Mouse (Mus musculus) liver, embryonic 11.5 days (tissue): ENCODE data around the gene Klhl9. TPM values are rescaled to one million over a fixed set of nuclear protein-coding genes. Genes with fewer than 3 reads are reported as not detected.
"Not testable (repeated sequence)": the region's sequence is repeated elsewhere in the genome, so short reads cannot be mapped to it uniquely, and the experiment has no call there.

ENCODE experiments used
- ATAC-seq: fragments of 200-750 bp; cut with Nextera tagmentation; replicated peaks from 2 replicates; pipeline ENCODE4 v1.8.0; 2017; ENCODE audit warnings: moderate number of reproducible peaks, mild to moderate bottlenecking, moderate TSS enrichment, moderate library complexity; ENCODE audit not compliant: low FRiP score
- DNase-seq: peaks from one replicate; pipeline ENCODE4 v3.0.0-alpha.2; 2017; ENCODE audit warnings: low spot score
- H3K27ac ChIP-seq: fragments of 300-500 bp; sonication (generic); 2 replicates; pipeline ENCODE4 v1.5.1; 2014; ENCODE audit warnings: mild to moderate bottlenecking, low read depth, low read length, control low read depth
- H3K27me3 ChIP-seq: fragments of 300-500 bp; sonication (generic); replicated peaks from 2 replicates; pipeline ENCODE4 v1.6.1; 2014; ENCODE audit warnings: low read length, mixed read lengths; ENCODE audit not compliant: control insufficient read depth, insufficient read depth
- H3K36me3 ChIP-seq: fragments of 300-500 bp; sonication (generic); 2 replicates; pipeline ENCODE4 v1.6.1; 2014; ENCODE audit warnings: mild to moderate bottlenecking, low read length, moderate library complexity, mixed read lengths; ENCODE audit not compliant: control insufficient read depth, insufficient read depth
- H3K4me1 ChIP-seq: fragments of 300-500 bp; sonication (generic); replicated peaks from 2 replicates; pipeline ENCODE4 v1.6.1; 2014; ENCODE audit warnings: low read length, mixed read lengths; ENCODE audit not compliant: control insufficient read depth, insufficient read depth
- H3K4me2 ChIP-seq: fragments of 300-500 bp; sonication (generic); 2 replicates; pipeline ENCODE4 v1.6.1; 2014; ENCODE audit warnings: mild to moderate bottlenecking, control low read depth, moderate library complexity
- H3K4me3 ChIP-seq: fragments of 300-500 bp; sonication (generic); 2 replicates; pipeline ENCODE4 v1.5.1; 2014; ENCODE audit warnings: low read depth, low read length, control low read depth
- H3K9ac ChIP-seq: fragments of 300-500 bp; sonication (generic); 2 replicates; pipeline ENCODE4 v1.6.1; 2014; ENCODE audit warnings: low read depth, low read length, control low read depth
- H3K9me3 ChIP-seq: fragments of 300-500 bp; sonication (generic); 2 replicates; pipeline ENCODE4 v1.6.1; 2016; ENCODE audit warnings: low read length, inconsistent platforms, mixed read lengths; ENCODE audit not compliant: control insufficient read depth
- WGBS: fragments of 180-500 bp; shearing (Covaris S2); extraction: QIAGEN DNeasy Blood & Tissue Kit; methylation state at CpG from one replicate; pipeline ENCODE4 v1.1.7; 2014; 5-methylcytosine and 5-hydroxymethylcytosine counted together
- polyA plus RNA-seq: library from polyadenylated mRNA; unstranded; fragments of >200 nt; fragmentation: Nextera tagmentation; extraction: Ambion mirVana; gene quantifications from 2 replicates; pipeline ENCODE4 v1.2.1, GENCODE M21; 2014

The Klhl9 gene
- polyA plus RNA-seq, 1 experiment from 2014 or later = 65.1 TPM

- DNase-seq = peak; percentile 64
- not testable (repeated sequence) for H3K4me1 ChIP-seq, H3K36me3 ChIP-seq, ATAC-seq, H3K27me3 ChIP-seq, H3K9me3 ChIP-seq
- Histone ChIP-seq H3K4me2 (peak overlapping the region; percentile 75), H3K4me3 (peak overlapping the region; percentile 58), H3K27ac (peak overlapping the region; percentile 90), H3K9ac (peak overlapping the region; percentile 71)
- WGBS = 11% methylated on average over 28 of the region's 31 CpGs
Measured at GRCm38 (mm10) chr4:88756581-88757513, 34.6 kb upstream of the Klhl9 start.

- not testable (repeated sequence) for H3K4me3 ChIP-seq, H3K9me3 ChIP-seq, H3K9ac ChIP-seq, H3K27me3 ChIP-seq, H3K27ac ChIP-seq, ATAC-seq, DNase-seq, H3K4me1 ChIP-seq, H3K4me2 ChIP-seq, H3K36me3 ChIP-seq
- WGBS = 66% methylated on average over 14 of the region's 15 CpGs
Measured at GRCm38 (mm10) chr4:88754818-88755340, 32.6 kb upstream of the Klhl9 start, which contains the start of gene Gm13271. Gm13271 (plus strand) TSS chr4:88754868.

GRCm38 (mm10) chr4:88749926-88750325 lies 27.7 kb upstream of the Klhl9 start:
- H3K4me1 ChIP-seq = no peaks in the 10 kb centered on the region
- H3K9ac ChIP-seq = no peak overlapping the region
- H3K4me2 ChIP-seq = no peak overlapping the region
- no peak for ATAC-seq
- H3K36me3 ChIP-seq = no peaks in the 10 kb centered on the region
- no peaks in the 10 kb centered on the region for H3K27me3 ChIP-seq
- no peaks in the 10 kb centered on the region for H3K9me3 ChIP-seq
- H3K4me3 ChIP-seq = no peak overlapping the region
- DNase-seq = no peak
- no peak overlapping the region for H3K27ac ChIP-seq
- 60% methylated on average over 6 of the region's 6 CpGs for WGBS

GRCm38 (mm10) chr4:88744207-88744606 lies 21.9 kb upstream of the Klhl9 start:
- Histone ChIP-seq H3K9me3 (no peaks in the 10 kb centered on the region), H3K27ac (no peak overlapping the region), H3K36me3 (no peaks in the 10 kb centered on the region), H3K4me2 (no peak overlapping the region), H3K9ac (no peak overlapping the region), H3K4me1 (0 out of 2 replicates have a peak, but pooled peaks cover 2% of the 10 kb centered on the region), H3K4me3 (no peak overlapping the region), H3K27me3 (no peaks in the 10 kb centered on the region)
- WGBS = 58% methylated on average over 3 of the region's 3 CpGs
- no peak for ATAC-seq
- DNase-seq = no peak

GRCm38 (mm10) chr4:88742771-88743371 lies 20.6 kb upstream of the Klhl9 start:
- Histone ChIP-seq H3K9me3 (no peaks in the 10 kb centered on the region), H3K27ac (no peak overlapping the region), H3K27me3 (no peaks in the 10 kb centered on the region), H3K4me2 (no peak overlapping the region), H3K4me3 (no peak overlapping the region), H3K36me3 (no peaks in the 10 kb centered on the region), H3K9ac (no peak overlapping the region), H3K4me1 (0 out of 2 replicates have a peak, but pooled peaks cover 2% of the 10 kb centered on the region)
- WGBS = 70% methylated on average over 7 of the region's 7 CpGs
- ATAC-seq (no peak), DNase-seq (no peak)

- H3K9me3 ChIP-seq = no peaks in the 10 kb centered on the region
- no peak overlapping the region for H3K9ac ChIP-seq
- H3K4me2 ChIP-seq = no peak overlapping the region
- no peak overlapping the region for H3K27ac ChIP-seq
- ATAC-seq (no peak), DNase-seq (no peak)
- WGBS = 60% methylated on average over 4 of the region's 4 CpGs
- no peaks in the 10 kb centered on the region for H3K27me3 ChIP-seq
- no peaks in the 10 kb centered on the region for H3K36me3 ChIP-seq
- no peak overlapping the region for H3K4me3 ChIP-seq
- H3K4me1 ChIP-seq = 0 out of 2 replicates have a peak, but pooled peaks cover 2% of the 10 kb centered on the region
Measured at GRCm38 (mm10) chr4:88741426-88741825, 19.2 kb upstream of the Klhl9 start.

- 75% methylated on average over 6 of the region's 6 CpGs for WGBS
- H3K27me3 ChIP-seq = no peaks in the 10 kb centered on the region
- H3K4me2 ChIP-seq = no peak overlapping the region
- H3K4me1 ChIP-seq = 0 out of 2 replicates have a peak, but pooled peaks cover 2% of the 10 kb centered on the region
- H3K36me3 ChIP-seq = no peaks in the 10 kb centered on the region
- no peak overlapping the region for H3K4me3 ChIP-seq
- no peaks in the 10 kb centered on the region for H3K9me3 ChIP-seq
- H3K9ac ChIP-seq = no peak overlapping the region
- no peak for DNase-seq
- no peak for ATAC-seq
- no peak overlapping the region for H3K27ac ChIP-seq
Measured at GRCm38 (mm10) chr4:88739036-88739435, 16.8 kb upstream of the Klhl9 start.

GRCm38 (mm10) chr4:88738480-88738879 lies 16.2 kb upstream of the Klhl9 start:
- no peak overlapping the region for H3K9ac ChIP-seq
- 5% methylated on average over 2 of the region's 2 CpGs for WGBS
- no peak overlapping the region for H3K27ac ChIP-seq
- no peak overlapping the region for H3K4me2 ChIP-seq
- DNase-seq (peak; percentile 71), ATAC-seq (no peak)
- H3K27me3 ChIP-seq = no peaks in the 10 kb centered on the region
- no peak overlapping the region for H3K4me3 ChIP-seq
- H3K36me3 ChIP-seq = no peaks in the 10 kb centered on the region
- H3K9me3 ChIP-seq = no peaks in the 10 kb centered on the region
- 0 out of 2 replicates have a peak, but pooled peaks cover 2% of the 10 kb centered on the region for H3K4me1 ChIP-seq
